Mouse (Mus musculus) ES-E14 (cell line): ENCODE measurements around the gene Dnajc2. TPM values are rescaled to one million over a fixed set of nuclear protein-coding genes. Genes with fewer than 3 reads are reported as not detected.

Source experiments
- DNase-seq: peaks from one replicate; pipeline ENCODE4 v3.0.0-alpha.2; 2013; ENCODE audit warnings: low read depth, low spot score
- H3K27ac ChIP-seq: 2 replicates; pipeline ENCODE4 v1.5.1; 2012; ENCODE audit warnings: low read depth, mild to moderate bottlenecking, low read length, moderate library complexity, mixed read lengths; ENCODE audit not compliant: poor library complexity, insufficient read depth, severe bottlenecking
- H3K36me3 ChIP-seq: 2 replicates; pipeline ENCODE4 v1.6.1; 2012; ENCODE audit warnings: mild to moderate bottlenecking, low read length, moderate library complexity, mixed read lengths; ENCODE audit not compliant: control insufficient read depth, poor library complexity, insufficient read depth, severe bottlenecking
- H3K4me1 ChIP-seq, 2 experiments: fragments of 150-350 bp in 1 of 2; sonication (generic) in 1 of 2; 2 replicates each; pipeline ENCODE4 v1.6.1; 2012; ENCODE audit warnings: low read length in 2 of 2, mild to moderate bottlenecking in 1 of 2, mixed read lengths in 1 of 2; ENCODE audit not compliant: control insufficient read depth in 2 of 2, insufficient read depth in 2 of 2, poor library complexity in 1 of 2
- H3K4me3 ChIP-seq, 2 experiments: fragments of 150-350 bp in 1 of 2; sonication (generic) in 1 of 2; 2 replicates each; pipeline ENCODE4 v1.5.1; 2012; ENCODE audit warnings: low read length in 2 of 2, low read depth in 1 of 2, mild to moderate bottlenecking in 1 of 2, mixed read lengths in 1 of 2; ENCODE audit not compliant: insufficient read depth in 1 of 2, poor library complexity in 1 of 2, severe bottlenecking in 1 of 2
- H3K9ac ChIP-seq: 2 replicates; pipeline ENCODE4 v1.6.1; 2012; ENCODE audit warnings: low read depth, mild to moderate bottlenecking, low read length, mixed read lengths; ENCODE audit not compliant: poor library complexity, insufficient read depth, severe bottlenecking
- H3K9me3 ChIP-seq: fragments of 150-350 bp; sonication (generic); 2 replicates; pipeline ENCODE4 v1.6.1; 2012; ENCODE audit warnings: low read depth, mild to moderate bottlenecking, low read length; ENCODE audit not compliant: control insufficient read depth, insufficient read depth
- CHD2 ChIP-seq: IDR thresholded peaks from 2 replicates; pipeline ENCODE4 v1.6.1; 2014; ENCODE audit warnings: mild to moderate bottlenecking, low read depth, low read length, inconsistent platforms
- HCFC1 ChIP-seq: IDR thresholded peaks from 2 replicates; pipeline ENCODE4 v1.6.1; 2012; ENCODE audit warnings: low read length, inconsistent platforms, borderline replicate concordance; ENCODE audit not compliant: insufficient read depth
- MAFK ChIP-seq: IDR thresholded peaks from 2 replicates; pipeline ENCODE4 v1.6.1; 2014; ENCODE audit warnings: mild to moderate bottlenecking, low read depth, low read length, inconsistent platforms; ENCODE audit not compliant: insufficient read depth
- ZC3H11A ChIP-seq: IDR thresholded peaks from 2 replicates; pipeline ENCODE4 v1.6.1; 2012; ENCODE audit warnings: low read depth, mild to moderate bottlenecking, inconsistent platforms, low read length, borderline replicate concordance
- ZNF384 ChIP-seq: IDR thresholded peaks from 2 replicates; pipeline ENCODE4 v1.6.1; 2012; ENCODE audit warnings: low read depth, low read length, inconsistent platforms
- in situ Hi-C, 2 experiments: fragments of 600-800 bp; cut with MboI; formaldehyde crosslinking; loops; one replicate each; pipeline ENCODE4 v1.15.1; 2025; ENCODE audit warnings: low sequenced_read_pairs in 2 of 2, inconsistent platforms in 1 of 2; ENCODE audit not compliant: unreplicated experiment in 2 of 2
- total RNA-seq: library from RNA; depleted of rRNA; stranded (reverse); fragments of 300-350 nt; gene quantifications from 2 replicates; pipeline ENCODE4 v1.2.3, GENCODE M21; 2012

The Dnajc2 gene
- total RNA-seq, 1 experiment = 96.0 TPM

DNA sequence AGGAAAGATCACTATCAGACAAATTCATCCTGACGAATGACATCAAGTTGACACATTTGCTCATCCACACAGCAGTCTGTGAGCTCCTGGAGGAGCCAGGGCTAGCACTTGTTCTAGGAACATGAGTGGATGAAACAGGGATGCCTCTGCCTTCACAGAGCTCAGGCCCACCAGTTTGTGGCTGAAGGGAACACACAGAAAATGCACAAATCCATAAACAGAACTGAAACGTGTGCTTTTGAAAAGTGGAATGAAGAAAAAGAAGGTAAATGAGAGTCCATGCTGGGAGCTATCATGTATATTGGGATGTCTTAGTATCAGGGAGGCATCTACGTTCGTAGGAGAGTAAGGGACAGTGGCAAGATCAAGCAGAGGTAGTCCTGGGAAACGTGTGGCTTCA lies 55.9 kb downstream of the Dnajc2 start:
- Histone ChIP-seq H3K27ac (no peak overlapping the region), H3K4me1 (peaks cover 2 to 11% of the 10 kb centered on the region in 2 experiments; a peak in 2 of 4 replicates), H3K4me3 (no peak overlapping the region), H3K9ac (no peak overlapping the region), H3K9me3 (no peaks in the 10 kb centered on the region), H3K36me3 (no peaks in the 10 kb centered on the region)
- no peak for DNase-seq
- in situ Hi-C loops = no loop called here
- TF ChIP-seq CHD2 = no peak
- TF ChIP-seq ZC3H11A = no peak
- no peak for TF ChIP-seq ZNF384
- TF ChIP-seq MAFK = no peak
- TF ChIP-seq HCFC1 = no peak

DNA sequence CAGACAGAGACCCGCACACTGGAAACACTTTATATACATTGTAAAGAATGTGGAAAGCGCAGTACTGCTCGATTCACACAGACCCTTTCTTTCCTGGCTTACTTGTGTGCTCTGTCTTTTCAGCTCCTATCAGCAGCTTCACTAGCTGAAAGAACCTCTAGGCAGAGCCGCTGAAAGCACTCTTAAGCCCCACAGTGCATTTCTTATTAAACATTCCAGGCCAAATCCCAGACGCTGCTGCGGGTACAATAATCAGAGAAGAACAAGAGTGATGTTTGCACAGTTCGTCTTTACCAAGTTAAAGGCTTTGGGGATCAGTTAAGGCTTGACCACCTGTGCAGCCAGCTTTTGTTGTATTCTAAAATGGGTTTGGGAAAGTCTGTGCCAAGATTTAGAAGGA lies 60.2 kb downstream of the Dnajc2 start:
- TF ChIP-seq MAFK (no peak), CHD2 (no peak), ZC3H11A (no peak), HCFC1 (no peak), ZNF384 (no peak)
- Histone ChIP-seq H3K27ac (no peak overlapping the region), H3K9me3 (no peaks in the 10 kb centered on the region), H3K36me3 (no peaks in the 10 kb centered on the region), H3K4me1 (peaks cover 0 to 12% of the 10 kb centered on the region in 2 experiments; a peak in 2 of 4 replicates), H3K9ac (no peak overlapping the region), H3K4me3 (no peak overlapping the region)
- DNase-seq = no peak
- in situ Hi-C loops = no loop called here

DNA sequence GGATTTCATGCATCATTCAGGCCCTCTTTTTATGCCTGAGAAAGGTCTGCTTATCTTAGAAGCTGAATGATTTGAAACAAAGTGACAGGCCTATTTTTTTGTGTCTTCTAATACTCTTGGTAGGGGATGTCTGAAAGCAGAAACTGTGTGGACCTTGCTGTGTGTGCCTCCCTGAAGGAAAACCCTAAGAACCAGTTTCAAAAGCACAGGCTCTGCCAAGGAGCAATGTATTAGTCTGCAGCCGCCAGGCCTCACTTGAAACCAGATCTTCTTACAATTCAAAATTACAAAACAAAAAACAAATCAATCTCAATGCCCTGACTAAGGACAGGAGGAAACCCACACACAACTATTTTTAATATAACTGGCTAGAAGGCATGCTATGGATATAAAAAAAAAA lies 60.6 kb downstream of the Dnajc2 start:
- H3K27ac ChIP-seq = no peak overlapping the region
- H3K36me3 ChIP-seq = no peaks in the 10 kb centered on the region
- no peaks in the 10 kb centered on the region for H3K9me3 ChIP-seq
- DNase-seq = no peak
- H3K4me1 ChIP-seq = peaks cover 0 to 12% of the 10 kb centered on the region in 2 experiments; a peak in 2 of 4 replicates
- TF ChIP-seq ZNF384 = no peak
- TF ChIP-seq HCFC1 = no peak
- in situ Hi-C loops = no loop called here
- H3K4me3 ChIP-seq = no peak overlapping the region
- no peak overlapping the region for H3K9ac ChIP-seq

DNA sequence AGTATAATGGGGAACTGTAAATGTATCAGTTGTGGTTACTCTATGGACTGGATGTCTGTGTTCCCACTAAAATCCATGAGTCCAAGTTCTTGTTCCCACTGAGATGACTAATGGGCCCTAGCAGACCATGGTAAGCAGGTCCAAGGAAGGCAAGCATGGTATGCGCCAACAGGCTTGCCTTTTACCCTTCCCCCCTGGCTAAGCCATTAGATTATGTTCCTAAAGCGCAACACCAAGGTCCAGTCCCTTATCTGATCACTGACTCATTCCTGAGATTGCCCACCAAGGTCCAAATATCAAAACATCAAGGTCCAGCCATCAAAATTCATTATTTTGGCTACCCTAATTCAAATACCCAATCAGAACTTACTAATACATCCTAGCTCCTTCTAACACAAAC lies 65.8 kb downstream of the Dnajc2 start:
- no peaks in the 10 kb centered on the region for H3K36me3 ChIP-seq
- TF ChIP-seq HCFC1 = no peak
- no peak for TF ChIP-seq ZC3H11A
- TF ChIP-seq MAFK = no peak
- TF ChIP-seq ZNF384 = no peak
- no peak for TF ChIP-seq CHD2
- H3K4me1 ChIP-seq = peaks cover 0 to 19% of the 10 kb centered on the region in 2 experiments; a peak in 2 of 4 replicates
- no peak overlapping the region for H3K27ac ChIP-seq
- DNase-seq = no peak
- H3K4me3 ChIP-seq = no peak overlapping the region
- H3K9ac ChIP-seq = no peak overlapping the region
- in situ Hi-C loops = no loop called here
- H3K9me3 ChIP-seq = no peaks in the 10 kb centered on the region

DNA sequence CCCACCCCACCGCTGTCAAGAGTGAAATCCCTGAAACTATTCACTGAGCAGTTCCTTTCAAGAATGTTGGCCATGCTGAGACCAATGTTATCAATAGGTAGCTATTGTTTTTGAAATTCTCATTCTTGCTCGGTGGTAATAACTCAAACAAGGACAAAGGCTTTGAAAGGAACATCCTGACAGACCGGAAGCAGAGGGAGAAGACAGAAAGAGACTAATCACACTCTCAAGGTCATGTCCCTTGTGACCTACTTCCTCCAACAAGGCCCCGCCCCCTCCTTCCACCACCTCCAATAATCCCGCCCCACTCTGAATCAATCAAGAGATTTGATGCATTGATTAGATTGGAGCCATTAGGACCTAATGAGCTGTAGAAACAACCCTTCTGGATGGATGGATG lies 66.5 kb downstream of the Dnajc2 start:
- TF ChIP-seq CHD2 (no peak), ZC3H11A (no peak), ZNF384 (no peak), HCFC1 (no peak), MAFK (no peak)
- Histone ChIP-seq H3K4me3 (peak overlapping the region in 1 of 2 experiments; percentile 25; a peak in 1 of 4 replicates), H3K9ac (no peak overlapping the region), H3K36me3 (no peaks in the 10 kb centered on the region), H3K9me3 (no peaks in the 10 kb centered on the region), H3K27ac (no peak overlapping the region; the same call in 1 of the 2 replicates), H3K4me1 (peaks cover 0 to 19% of the 10 kb centered on the region in 2 experiments; a peak in 2 of 4 replicates)
- in situ Hi-C loops = no loop called here
- DNase-seq = no peak
